Mouse (Mus musculus): ENCODE results near the gene 1700034I23Rik. TPM values are rescaled to one million over a fixed set of nuclear protein-coding genes. Genes with fewer than 3 reads are reported as not detected.
A peak's percentile ranks its signal among the peaks of the same experiment; 100 is the strongest.
"Not testable (repeated sequence)": the region's sequence is repeated elsewhere in the genome, so short reads cannot be mapped to it uniquely, and the experiment has no call there.

The 1700034I23Rik gene
- not detected in 2 replicates for total RNA-seq (2014; rRNA removed)
- polyA plus RNA-seq (2012; rRNA removed): not detected in 2 replicates

- H3K9ac ChIP-seq (ENCODE audit: low read depth, low read length); H3K27me3 ChIP-seq (ENCODE audit: control insufficient read depth, insufficient read depth, low read length); H3K79me2 ChIP-seq (ENCODE audit: control insufficient read depth, insufficient read depth, low read length); H3K27ac ChIP-seq (replicated peaks; ENCODE audit: insufficient read depth, low read depth, low read length); DNase-seq (ENCODE audit: extremely low read depth, low read depth, low spot score); H3K4me3 ChIP-seq (ENCODE audit: insufficient read depth, low read depth, low read length); H3K4me1 ChIP-seq (ENCODE audit: control insufficient read depth, insufficient read depth, low read length): not testable (repeated sequence)
- 96% methylated on average over 5 of the region's 10 CpGs for whole genome bisulfite sequencing
- peaks cover 15% of the 10 kb centered on the region for H3K36me3 ChIP-seq (ENCODE audit: control insufficient read depth, insufficient read depth, low read length)
Observed at GRCm38 (mm10) chr3:40902443-40902842, at the start of gene 1700034I23Rik. Gene 1700034I23Rik, minus strand, starts transcription at chr3:40902543.

GRCm38 (mm10) chr3:40951365-40951764 is 49.0 kb upstream of the 1700034I23Rik start:
- Histone ChIP-seq H3K27me3 (ENCODE audit: control insufficient read depth, insufficient read depth, low read length) (no peaks in the 10 kb centered on the region), H3K79me2 (ENCODE audit: control insufficient read depth, insufficient read depth, low read length) (peaks cover 7% of the 10 kb centered on the region; the same call in 1 of the 2 replicates), H3K36me3 (ENCODE audit: control insufficient read depth, insufficient read depth, low read length) (no peaks in the 10 kb centered on the region), H3K4me1 (ENCODE audit: control insufficient read depth, insufficient read depth, low read length) (peaks cover 20% of the 10 kb centered on the region), H3K9ac (ENCODE audit: low read depth, low read length) (peak overlapping the region; percentile 63; the same call in 1 of the 2 replicates), H3K4me3 (ENCODE audit: insufficient read depth, low read depth, low read length) (peak overlapping the region; percentile 92), H3K27ac (replicated peaks; ENCODE audit: insufficient read depth, low read depth, low read length) (peak overlapping the region; percentile 85)
- peak; percentile 70 for DNase-seq (ENCODE audit: extremely low read depth, low read depth, low spot score)
- TF ChIP-seq POLR2A (IDR thresholded peaks at IDR 0.05; ENCODE audit: extremely low read depth, insufficient read depth, low read length) (no peak), CTCF (IDR thresholded peaks at IDR 0.05; ENCODE audit: low read depth, low read length) (no peak)
- WGBS: 3% methylated on average over 7 of the region's 7 CpGs

DNA sequence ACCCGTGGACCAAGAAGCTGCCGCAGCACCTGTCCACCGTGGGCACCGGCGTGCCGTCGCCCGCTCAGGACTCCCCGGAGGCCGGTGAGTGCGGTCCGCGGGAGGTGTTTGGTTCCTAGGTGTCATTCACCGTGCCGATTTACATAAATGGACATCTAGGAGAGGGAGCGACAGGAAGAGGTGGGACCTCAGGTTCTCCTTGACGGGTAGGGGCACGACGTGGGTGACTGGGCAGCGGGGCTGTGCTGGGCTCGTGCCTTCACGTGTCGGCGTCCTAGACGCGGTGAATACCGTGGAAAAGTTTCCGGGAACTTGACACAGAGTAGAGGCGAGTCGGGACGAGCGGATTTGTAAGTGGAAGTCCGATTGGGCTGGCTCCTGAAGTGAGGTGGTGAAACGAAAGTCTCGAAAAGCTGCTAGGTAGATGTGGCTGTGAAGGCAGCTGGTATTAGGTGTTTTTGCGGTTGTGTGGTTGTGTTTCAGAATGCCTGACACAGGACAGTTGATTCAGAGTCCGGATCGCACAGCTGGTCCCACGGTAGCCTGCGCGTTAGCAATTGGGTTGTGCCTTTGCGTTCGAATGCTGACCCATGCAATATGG is 48.4 kb upstream of the 1700034I23Rik start:
- Histone ChIP-seq H3K27me3 (ENCODE audit: control insufficient read depth, insufficient read depth, low read length) (no peaks in the 10 kb centered on the region), H3K36me3 (ENCODE audit: control insufficient read depth, insufficient read depth, low read length) (no peaks in the 10 kb centered on the region), H3K4me1 (ENCODE audit: control insufficient read depth, insufficient read depth, low read length) (peaks cover 20% of the 10 kb centered on the region), H3K9ac (ENCODE audit: low read depth, low read length) (peak overlapping the region; percentile 98), H3K79me2 (ENCODE audit: control insufficient read depth, insufficient read depth, low read length) (peaks cover 7% of the 10 kb centered on the region; the same call in 1 of the 2 replicates), H3K27ac (replicated peaks; ENCODE audit: insufficient read depth, low read depth, low read length) (peak overlapping the region; percentile 85), H3K4me3 (ENCODE audit: insufficient read depth, low read depth, low read length) (peak overlapping the region; percentile 92)
- peak; percentile 86 for DNase-seq (ENCODE audit: extremely low read depth, low read depth, low spot score)
- no peak for TF ChIP-seq CTCF (IDR thresholded peaks at IDR 0.05; ENCODE audit: low read depth, low read length)
- 0 out of 2 replicates have a peak, but pooled peaks have one; percentile 70 for TF ChIP-seq POLR2A (IDR thresholded peaks at IDR 0.05; ENCODE audit: extremely low read depth, insufficient read depth, low read length)
- WGBS: under 1% methylated on average over 43 of the region's 43 CpGs

- Histone ChIP-seq H3K27ac (replicated peaks; ENCODE audit: insufficient read depth, low read depth, low read length) (peak overlapping the region; percentile 85), H3K9ac (ENCODE audit: low read depth, low read length) (peak overlapping the region; percentile 98), H3K36me3 (ENCODE audit: control insufficient read depth, insufficient read depth, low read length) (no peaks in the 10 kb centered on the region), H3K4me3 (ENCODE audit: insufficient read depth, low read depth, low read length) (peak overlapping the region; percentile 92), H3K79me2 (ENCODE audit: control insufficient read depth, insufficient read depth, low read length) (peaks cover 7% of the 10 kb centered on the region; the same call in 1 of the 2 replicates), H3K4me1 (ENCODE audit: control insufficient read depth, insufficient read depth, low read length) (peaks cover 20% of the 10 kb centered on the region), H3K27me3 (ENCODE audit: control insufficient read depth, insufficient read depth, low read length) (no peaks in the 10 kb centered on the region)
- TF ChIP-seq POLR2A (IDR thresholded peaks at IDR 0.05; ENCODE audit: extremely low read depth, insufficient read depth, low read length) (no peak), CTCF (IDR thresholded peaks at IDR 0.05; ENCODE audit: low read depth, low read length) (no peak)
- WGBS: under 1% methylated on average over 103 of the region's 118 CpGs
- DNase-seq (ENCODE audit: extremely low read depth, low read depth, low spot score): no peak
Observed at GRCm38 (mm10) chr3:40949903-40950600, 47.7 kb upstream of the 1700034I23Rik start.

- TF ChIP-seq CTCF (IDR thresholded peaks at IDR 0.05; ENCODE audit: low read depth, low read length) (no peak), POLR2A (IDR thresholded peaks at IDR 0.05; ENCODE audit: extremely low read depth, insufficient read depth, low read length) (peak; percentile 97)
- peak; percentile 89 for DNase-seq (ENCODE audit: extremely low read depth, low read depth, low spot score)
- no peaks in the 10 kb centered on the region for H3K36me3 ChIP-seq (ENCODE audit: control insufficient read depth, insufficient read depth, low read length)
- peak within 1 kb of the TSS; percentile 85 for H3K27ac ChIP-seq (replicated peaks; ENCODE audit: insufficient read depth, low read depth, low read length)
- peak within 1 kb of the TSS; percentile 92 for H3K4me3 ChIP-seq (ENCODE audit: insufficient read depth, low read depth, low read length)
- under 1% methylated on average over 66 of the region's 66 CpGs for WGBS
- H3K27me3 ChIP-seq (ENCODE audit: control insufficient read depth, insufficient read depth, low read length): no peaks in the 10 kb centered on the region
- H3K9ac ChIP-seq (ENCODE audit: low read depth, low read length): peak within 1 kb of the TSS; percentile 98
- H3K4me1 ChIP-seq (ENCODE audit: control insufficient read depth, insufficient read depth, low read length): peaks cover 20% of the 10 kb centered on the region
- peaks cover 7% of the 10 kb centered on the region; the same call in 1 of the 2 replicates for H3K79me2 ChIP-seq (ENCODE audit: control insufficient read depth, insufficient read depth, low read length)
Observed at GRCm38 (mm10) chr3:40949170-40949902, 47.0 kb upstream of the 1700034I23Rik start, which contains the start of gene Larp1b. Gene Larp1b, plus strand, starts transcription at chr3:40949828.

Measured in liver, adult 2 months (tissue).